Mouse (Mus musculus): ENCODE data around the gene Sfxn5. TPM values are rescaled to one million over a fixed set of nuclear protein-coding genes. Genes with fewer than 3 reads are reported as not detected.
A peak's percentile ranks its signal among the peaks of the same experiment; 100 is the strongest.

Sfxn5 gene
- 7.7 TPM in 2 replicates for polyA plus RNA-seq (2015; fragmentation: Nextera tagmentation; extraction: Ambion mirVana)

DNA sequence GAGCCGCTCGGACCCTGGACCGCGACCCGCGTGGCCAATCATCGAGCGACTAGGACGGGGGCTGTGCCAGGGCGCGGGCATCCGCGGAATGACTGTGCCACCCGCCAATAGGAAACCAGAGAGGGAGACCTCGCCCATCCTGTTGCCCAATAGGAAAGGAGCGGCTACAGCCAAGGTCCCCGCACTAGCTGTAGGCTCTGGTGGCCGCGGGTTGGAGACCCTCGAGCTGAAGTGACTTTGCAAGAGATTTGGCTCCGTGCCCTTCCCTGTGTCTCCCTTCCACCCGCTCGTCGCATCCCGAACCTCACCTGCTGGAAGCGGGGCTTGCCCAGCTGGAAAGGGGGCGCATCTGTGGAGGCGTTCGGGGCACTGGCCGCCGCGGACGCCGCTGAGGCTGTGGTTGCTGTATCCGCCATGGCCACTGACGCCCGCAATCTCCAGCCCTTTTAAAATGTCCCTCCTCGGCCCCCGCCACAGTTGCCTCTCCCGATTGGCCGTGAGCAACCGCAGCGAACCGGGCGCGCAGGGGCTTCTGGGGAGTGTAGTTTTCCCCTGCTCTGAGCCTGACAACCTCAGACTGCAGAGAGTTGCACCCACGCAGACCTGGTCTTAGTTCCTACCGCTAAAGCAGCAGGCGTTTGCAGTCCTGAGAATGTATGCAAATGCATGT, at the start of gene Sfxn5:
Gene Sfxn5, minus strand, starts transcription at position 423 of the 670 bp plus-strand sequence.
- Histone ChIP-seq H3K27ac (peak within 1 kb of the TSS; percentile 89), H3K27me3 (no peaks in the 10 kb centered on the region), H3K9me3 (no peaks in the 10 kb centered on the region), H3K4me1 (peaks cover 14% of the 10 kb centered on the region), H3K4me2 (peak within 1 kb of the TSS; percentile 94), H3K36me3 (no peaks in the 10 kb centered on the region), H3K4me3 (peak within 1 kb of the TSS; percentile 61), H3K9ac (peak within 1 kb of the TSS; percentile 53)
- under 1% methylated on average over 49 of the region's 49 CpGs for WGBS
- ATAC-seq (ENCODE audit: borderline replicate concordance, extremely low read depth, low FRiP score, low TSS enrichment), result peak; percentile 97

DNA sequence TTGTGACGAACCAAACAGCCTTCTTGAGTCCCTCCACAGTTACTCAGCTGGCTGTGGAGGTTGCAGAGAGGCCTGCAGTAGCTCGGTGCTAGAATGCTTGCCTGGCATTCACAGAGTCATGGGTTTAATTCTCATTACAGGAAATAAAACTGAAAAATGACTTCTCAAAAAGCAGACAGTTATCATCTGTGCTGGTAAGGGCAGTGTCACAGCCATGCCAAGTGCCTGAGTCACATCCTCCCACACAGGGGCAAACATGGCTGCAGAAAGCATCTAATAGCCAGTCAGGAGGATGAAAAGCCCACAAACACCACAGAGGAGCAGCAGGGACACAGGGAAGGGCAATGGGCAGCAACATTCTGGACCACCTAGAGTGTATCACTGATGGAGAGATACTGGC, 49.6 kb upstream of the Sfxn5 start:
- Histone ChIP-seq H3K9ac (no peak overlapping the region), H3K9me3 (no peaks in the 10 kb centered on the region), H3K36me3 (no peaks in the 10 kb centered on the region), H3K4me2 (no peak overlapping the region), H3K27me3 (no peaks in the 10 kb centered on the region; the same call in none of the 2 replicates), H3K4me3 (no peak overlapping the region), H3K4me1 (peaks cover 9% of the 10 kb centered on the region), H3K27ac (no peak overlapping the region)
- no peak for ATAC-seq (ENCODE audit: borderline replicate concordance, extremely low read depth, low FRiP score, low TSS enrichment)
- 74% methylated on average over 2 of the region's 2 CpGs for WGBS

DNA sequence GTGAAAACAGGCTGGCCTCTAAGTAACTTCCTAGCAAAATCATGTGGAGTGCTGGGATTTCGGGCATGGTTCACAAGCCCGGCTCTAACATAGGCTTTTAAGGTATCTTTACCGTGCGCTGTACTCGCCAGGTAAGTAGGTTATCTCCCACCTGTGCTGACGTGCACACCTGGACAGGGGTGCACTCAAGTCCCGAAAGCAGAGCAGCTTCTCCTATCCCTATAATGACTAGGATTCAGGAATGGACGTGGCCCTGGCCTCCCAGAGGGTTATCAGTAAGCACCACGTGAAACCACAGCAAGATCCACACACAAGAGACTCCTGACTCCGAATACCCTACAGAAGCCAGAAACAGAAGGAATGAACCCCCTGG, 48.4 kb upstream of the Sfxn5 start:
- H3K9ac ChIP-seq, result no peak overlapping the region
- H3K4me3 ChIP-seq, result no peak overlapping the region
- H3K36me3 ChIP-seq, result no peaks in the 10 kb centered on the region
- peaks cover 9% of the 10 kb centered on the region for H3K4me1 ChIP-seq
- no peak overlapping the region for H3K4me2 ChIP-seq
- 73% methylated on average over 10 of the region's 10 CpGs for WGBS
- no peak for ATAC-seq (ENCODE audit: borderline replicate concordance, extremely low read depth, low FRiP score, low TSS enrichment)
- no peaks in the 10 kb centered on the region; the same call in 1 of the 2 replicates for H3K27me3 ChIP-seq
- H3K27ac ChIP-seq, result no peak overlapping the region
- H3K9me3 ChIP-seq, result no peaks in the 10 kb centered on the region

DNA sequence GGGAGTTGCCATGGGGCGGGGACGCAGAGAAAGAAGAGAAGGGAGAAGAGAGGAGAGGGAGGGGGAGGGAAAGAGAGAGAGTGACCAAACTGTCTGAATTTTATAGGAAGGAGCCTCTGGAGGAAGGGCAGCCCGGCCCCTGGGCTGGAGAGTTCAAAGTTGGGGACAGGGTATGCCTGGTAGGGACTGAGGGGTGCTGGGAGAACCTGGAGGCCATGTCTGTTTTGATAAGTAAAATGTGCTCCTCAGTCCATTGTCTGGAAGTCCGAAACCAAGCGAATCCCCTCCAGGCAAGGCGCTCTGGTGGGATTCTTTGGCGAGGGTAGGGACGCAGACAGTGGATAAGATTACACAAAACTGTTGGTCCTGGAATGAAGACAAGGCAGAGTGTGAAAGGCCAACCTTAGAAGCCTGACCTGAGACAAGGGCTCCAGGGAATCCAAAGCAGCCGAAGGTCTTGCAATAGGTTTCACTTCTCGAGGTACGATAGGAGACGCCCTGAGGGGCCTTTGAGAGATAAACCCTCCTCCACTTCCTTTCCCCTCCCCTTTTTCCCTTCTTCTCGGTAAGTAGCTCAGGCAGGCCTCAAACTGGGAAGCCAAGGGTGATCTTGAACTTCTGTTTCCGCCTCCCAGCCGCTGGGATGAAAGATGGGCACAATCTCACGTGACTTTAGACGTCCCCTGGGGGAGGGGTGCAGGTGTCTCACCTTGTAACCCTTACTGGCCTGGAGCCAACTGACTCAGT, 47.9 kb upstream of the Sfxn5 start:
- Histone ChIP-seq H3K9ac (no peak overlapping the region), H3K27ac (no peak overlapping the region), H3K36me3 (no peaks in the 10 kb centered on the region), H3K9me3 (no peaks in the 10 kb centered on the region), H3K27me3 (no peaks in the 10 kb centered on the region; the same call in 1 of the 2 replicates), H3K4me3 (no peak overlapping the region), H3K4me2 (peak overlapping the region; percentile 41), H3K4me1 (peaks cover 9% of the 10 kb centered on the region)
- ATAC-seq (ENCODE audit: borderline replicate concordance, extremely low read depth, low FRiP score, low TSS enrichment), result peak; percentile 43
- WGBS, result 28% methylated on average over 17 of the region's 17 CpGs

- Histone ChIP-seq H3K9ac (no peak overlapping the region), H3K4me3 (no peak overlapping the region), H3K27ac (no peak overlapping the region), H3K9me3 (no peaks in the 10 kb centered on the region), H3K36me3 (no peaks in the 10 kb centered on the region), H3K27me3 (no peaks in the 10 kb centered on the region), H3K4me1 (peaks cover 9% of the 10 kb centered on the region), H3K4me2 (peak overlapping the region; percentile 41)
- ATAC-seq (ENCODE audit: borderline replicate concordance, extremely low read depth, low FRiP score, low TSS enrichment), result peak; percentile 81
- 25% methylated on average over 10 of the region's 10 CpGs for WGBS
Observed at GRCm38 (mm10) chr6:85380201-85380900, 47.1 kb upstream of the Sfxn5 start.

- Histone ChIP-seq H3K9me3 (no peaks in the 10 kb centered on the region), H3K36me3 (no peaks in the 10 kb centered on the region), H3K4me3 (no peak overlapping the region), H3K27me3 (no peaks in the 10 kb centered on the region), H3K9ac (no peak overlapping the region), H3K27ac (no peak overlapping the region), H3K4me1 (peaks cover 15% of the 10 kb centered on the region), H3K4me2 (no peak overlapping the region)
- ATAC-seq (ENCODE audit: borderline replicate concordance, extremely low read depth, low FRiP score, low TSS enrichment), result no peak
- WGBS, result 46% methylated on average over 8 of the region's 8 CpGs
Observed at GRCm38 (mm10) chr6:85378629-85379028, 45.4 kb upstream of the Sfxn5 start.

GRCm38 (mm10) chr6:85377876-85378275, 44.7 kb upstream of the Sfxn5 start:
- 53% methylated on average over 5 of the region's 5 CpGs for WGBS

DNA sequence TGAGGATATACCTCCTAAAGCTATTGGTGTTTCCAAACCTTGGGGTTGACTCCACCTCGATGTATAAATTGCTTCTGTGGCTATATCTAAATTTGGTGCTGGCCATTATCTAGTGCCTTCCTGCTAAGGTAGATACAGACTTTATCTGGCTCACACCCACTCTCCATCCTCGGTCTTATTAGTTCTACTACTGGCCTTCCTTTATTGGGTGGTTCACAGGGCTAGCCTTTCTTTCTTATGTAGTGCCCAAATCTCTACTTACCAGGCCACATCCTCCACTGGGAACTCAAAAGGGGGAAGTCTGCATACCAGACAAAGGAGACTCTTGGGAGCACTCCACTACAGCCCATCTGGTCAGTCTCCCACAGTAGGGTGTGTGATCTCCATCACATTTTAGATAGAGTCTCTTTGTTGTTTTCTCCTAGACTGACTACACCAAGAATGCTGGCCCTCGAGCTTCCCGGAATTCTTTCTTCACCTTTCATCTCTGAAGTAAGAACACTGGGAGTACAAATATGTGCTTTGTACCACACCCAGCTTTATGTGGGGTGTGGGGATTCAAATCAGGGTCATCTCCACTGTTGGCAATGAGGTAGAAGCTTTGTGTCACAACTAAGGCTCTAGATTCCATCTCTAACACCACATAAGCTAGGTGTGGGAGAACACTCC, 44.0 kb upstream of the Sfxn5 start:
- 62% methylated on average over 4 of the region's 4 CpGs for WGBS
- no peak overlapping the region for H3K27ac ChIP-seq
- H3K9ac ChIP-seq, result no peak overlapping the region
- H3K9me3 ChIP-seq, result no peaks in the 10 kb centered on the region
- ATAC-seq (ENCODE audit: borderline replicate concordance, extremely low read depth, low FRiP score, low TSS enrichment), result no peak
- H3K36me3 ChIP-seq, result no peaks in the 10 kb centered on the region
- H3K4me3 ChIP-seq, result no peak overlapping the region
- no peak overlapping the region for H3K4me2 ChIP-seq
- H3K27me3 ChIP-seq, result no peaks in the 10 kb centered on the region
- peaks cover 25% of the 10 kb centered on the region for H3K4me1 ChIP-seq

More at GRCm38 (mm10) chr6:85377876-85378275, 44.7 kb upstream of the Sfxn5 start:
- Histone ChIP-seq H3K9me3 (no peaks in the 10 kb centered on the region), H3K4me3 (no peak overlapping the region), H3K27ac (no peak overlapping the region), H3K36me3 (no peaks in the 10 kb centered on the region), H3K27me3 (no peaks in the 10 kb centered on the region), H3K4me1 (peaks cover 19% of the 10 kb centered on the region), H3K4me2 (no peak overlapping the region), H3K9ac (no peak overlapping the region)
- ATAC-seq (ENCODE audit: borderline replicate concordance, extremely low read depth, low FRiP score, low TSS enrichment), result no peak

DNA sequence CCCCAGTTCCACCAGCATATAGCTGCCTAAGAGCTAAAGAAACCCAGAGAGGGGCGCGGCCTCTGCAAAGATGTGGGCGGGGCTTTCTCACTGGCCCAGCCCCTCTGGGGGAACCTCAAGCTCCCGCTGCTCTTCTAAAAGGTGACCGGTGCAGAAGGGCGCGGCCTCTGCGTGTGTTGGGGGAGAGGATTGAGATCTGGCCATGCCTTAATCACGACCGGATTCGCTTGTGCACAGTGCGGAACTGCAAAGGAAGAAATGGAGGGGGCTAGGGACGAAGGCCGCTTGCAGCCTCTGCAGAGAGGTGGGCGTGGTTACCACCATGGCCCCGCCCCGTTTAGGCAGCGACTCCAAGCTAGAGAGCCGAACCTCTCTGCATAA, 41.5 kb upstream of the Sfxn5 start:
- Histone ChIP-seq H3K4me2 (peak overlapping the region; percentile 92), H3K27ac (peak overlapping the region; percentile 45; the same call in 1 of the 2 replicates), H3K9ac (peak overlapping the region; percentile 47)

DNA sequence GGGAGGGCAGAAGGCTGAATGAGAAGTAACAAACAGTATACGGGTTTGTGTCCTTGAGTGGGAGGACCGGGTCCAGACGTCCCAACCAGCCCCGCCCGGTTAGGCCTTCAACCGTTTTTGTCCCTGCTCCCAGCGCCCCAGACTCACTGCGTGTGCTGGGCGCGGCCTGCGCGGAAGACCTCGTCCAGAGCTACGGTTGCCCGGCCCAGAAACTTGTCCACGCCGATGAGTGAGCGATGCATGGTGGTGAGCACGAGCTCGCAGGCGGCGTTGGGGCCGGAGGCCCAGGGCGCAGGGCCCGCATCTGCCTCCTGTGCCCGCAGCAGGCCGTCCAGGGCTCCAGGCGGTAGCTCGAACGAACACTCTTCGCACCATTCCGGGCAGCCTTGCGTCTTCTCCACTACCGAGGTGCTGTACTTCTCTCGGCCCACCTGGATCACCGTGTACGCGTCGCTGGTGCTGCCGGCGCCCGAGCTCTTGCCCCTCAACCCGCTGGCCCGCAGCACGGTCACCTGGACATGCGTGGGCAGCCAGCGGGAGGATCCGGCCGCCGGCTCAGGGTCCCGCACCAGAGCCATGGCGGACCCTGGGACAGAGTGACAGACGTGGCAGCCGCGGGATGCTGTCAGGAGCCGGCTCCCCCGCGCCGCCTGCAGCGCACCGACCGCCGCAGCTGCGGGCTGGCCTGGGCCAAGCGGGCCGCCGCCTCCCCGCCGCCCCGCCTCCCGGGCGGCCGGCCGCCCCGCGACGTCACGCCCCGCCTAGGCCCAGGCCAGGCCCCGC, 40.9 kb upstream of the Sfxn5 start, which contains the start of gene Rab11fip5:
Gene Rab11fip5, minus strand, starts transcription at position 684 of the 783 bp plus-strand sequence.
- WGBS, result 2% methylated on average over 67 of the region's 80 CpGs
- H3K27ac ChIP-seq, result peak within 1 kb of the TSS; percentile 47
- H3K36me3 ChIP-seq, result no peaks in the 10 kb centered on the region
- H3K4me3 ChIP-seq, result peak within 1 kb of the TSS; percentile 74
- H3K4me2 ChIP-seq, result peak within 1 kb of the TSS; percentile 92
- H3K4me1 ChIP-seq, result peaks cover 37% of the 10 kb centered on the region
- no peaks in the 10 kb centered on the region for H3K9me3 ChIP-seq
- peak; percentile 10 for ATAC-seq (ENCODE audit: borderline replicate concordance, extremely low read depth, low FRiP score, low TSS enrichment)
- peak within 1 kb of the TSS; percentile 73 for H3K9ac ChIP-seq
- H3K27me3 ChIP-seq, result no peaks in the 10 kb centered on the region

More for the DNA sequence above, 41.5 kb upstream of the Sfxn5 start:
- Histone ChIP-seq H3K4me1 (peaks cover 31% of the 10 kb centered on the region), H3K36me3 (no peaks in the 10 kb centered on the region), H3K9me3 (no peaks in the 10 kb centered on the region), H3K27me3 (no peaks in the 10 kb centered on the region), H3K4me3 (peak overlapping the region; percentile 74)
- ATAC-seq (ENCODE audit: borderline replicate concordance, extremely low read depth, low FRiP score, low TSS enrichment), result peak; percentile 97; the same call in 1 of the 2 replicates
- WGBS, result 0% methylated on average over 19 of the region's 19 CpGs

All from lung, embryonic 15.5 days (tissue).